Mouse (Mus musculus) spleen, embryonic (tissue): ENCODE data around the gene Trim33.

Experiments used
- CTCF ChIA-PET: fragments of 350-600 bp; sonication (Branson Sonifier 250); formaldehyde crosslinking; loops from one replicate; lab custom pipeline; 2022; lab: Charles Lee

The Trim33 gene

DNA sequence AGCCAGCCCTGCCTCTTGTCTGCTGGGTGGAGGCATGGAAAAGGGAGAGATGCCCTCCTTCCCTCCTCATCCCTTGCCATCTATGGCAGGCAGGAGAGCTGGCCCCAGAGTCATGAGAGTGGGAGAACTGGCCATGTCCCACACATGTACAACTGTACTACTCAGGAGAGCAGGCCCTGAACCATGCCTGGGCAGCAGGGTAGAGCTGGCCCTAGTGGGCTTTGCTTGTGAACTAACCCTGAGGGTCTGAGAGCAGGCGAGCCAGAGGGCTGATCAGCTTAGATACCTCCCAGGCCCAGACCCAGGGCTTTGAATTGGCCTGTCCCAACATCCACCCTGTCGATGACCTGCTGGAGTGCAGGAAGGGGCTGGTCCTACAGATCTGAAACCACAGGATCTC lies 115.0 kb downstream of the Trim33 start:
- CTCF ChIA-PET, result no interaction called here

DNA sequence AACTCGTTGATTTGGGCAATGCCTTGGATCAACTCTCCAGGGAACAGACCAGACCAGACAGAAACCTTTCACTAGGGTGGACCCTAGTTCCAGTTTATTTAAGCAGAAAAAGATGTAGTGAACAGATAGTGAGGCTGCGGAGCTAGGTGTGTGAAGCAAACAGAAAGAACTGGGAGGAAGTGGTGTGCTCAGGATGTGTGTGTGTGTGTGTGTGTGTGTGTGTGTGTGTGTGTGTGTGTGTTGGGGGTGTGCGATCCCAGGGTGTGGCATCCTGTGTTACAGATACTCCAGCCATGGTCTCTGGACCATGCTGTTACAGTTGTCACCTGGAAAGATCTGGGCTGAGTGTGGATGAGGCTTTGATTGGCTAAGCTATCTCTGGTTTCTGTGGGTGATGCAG lies 118.4 kb downstream of the Trim33 start:
- CTCF ChIA-PET, result interaction anchor here (0.7 kb wide), 2 partner anchors 11 to 107 kb away, joined by 4 read pairs; no protein-coding TSS in a partner anchor

GRCm38 (mm10) chr3:103400807-103401206 lies 121.7 kb downstream of the Trim33 start:
- CTCF ChIA-PET, result no interaction called here

- CTCF ChIA-PET, result no interaction called here
These were observed 122.4 kb downstream of the Trim33 start for GRCm38 (mm10) chr3:103401342-103402098.

DNA sequence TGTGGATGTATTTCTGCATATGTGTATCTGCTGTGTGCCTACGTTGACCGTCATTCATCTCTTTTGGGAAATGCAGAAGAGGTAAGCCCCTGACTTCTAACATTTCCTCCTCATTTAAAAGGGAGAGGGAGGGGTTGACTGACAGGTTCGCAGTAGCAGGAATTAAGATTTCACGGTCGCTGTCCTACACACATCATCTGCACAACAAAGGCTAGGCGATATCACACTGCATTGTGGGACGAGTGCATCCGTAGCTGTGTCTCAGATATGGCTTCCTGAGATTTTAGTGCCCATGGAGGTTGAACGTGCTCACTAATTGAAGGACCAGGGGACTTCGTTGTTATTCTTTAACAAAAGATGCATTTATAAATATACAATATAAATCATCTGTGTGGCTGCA lies 123.1 kb downstream of the Trim33 start:
- CTCF ChIA-PET, result no interaction called here

GRCm38 (mm10) chr3:103405135-103405534 lies 126.0 kb downstream of the Trim33 start:
- CTCF ChIA-PET, result no interaction called here

DNA sequence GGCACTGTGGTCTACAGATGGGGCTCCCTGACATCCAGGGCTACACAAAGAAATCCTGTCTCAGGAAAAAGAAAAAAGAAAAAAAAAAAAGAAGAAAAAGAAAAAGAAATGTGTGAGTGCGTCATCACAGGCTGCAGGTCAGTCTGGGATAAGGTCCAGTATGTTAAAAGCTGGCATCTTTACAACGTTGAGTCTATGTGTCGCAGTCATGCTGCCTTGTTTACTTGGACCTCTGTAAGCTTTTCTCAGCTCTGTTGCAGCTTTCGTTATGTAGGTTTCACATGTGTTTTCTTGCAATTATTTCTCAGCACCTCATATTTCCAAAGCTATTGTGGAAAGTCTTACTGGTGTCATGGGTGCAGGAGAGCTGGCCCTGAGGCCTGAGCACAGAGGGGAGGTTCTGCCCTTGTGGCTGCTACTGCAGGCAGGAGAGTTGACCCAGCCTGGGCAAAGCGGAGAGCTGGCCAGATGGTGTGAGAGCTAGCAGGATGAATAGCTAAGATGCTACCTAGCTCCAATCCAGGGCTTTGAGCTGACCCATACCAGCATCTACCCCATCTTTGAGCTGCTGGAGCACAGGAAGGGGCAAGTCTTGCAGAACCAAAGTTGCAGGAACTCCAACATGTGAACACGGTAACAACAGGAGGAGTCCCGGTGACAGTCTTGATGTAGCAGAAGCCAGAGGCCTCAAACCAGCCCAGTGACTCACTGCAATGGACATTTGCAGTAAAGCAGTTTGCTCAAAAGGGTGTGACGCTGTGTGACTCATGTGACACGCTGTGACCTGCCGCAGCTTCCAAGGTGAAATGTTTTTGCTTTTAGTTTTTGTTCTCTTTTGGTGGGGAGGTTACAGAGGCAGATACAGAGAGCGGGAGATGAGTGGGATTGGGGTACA lies 127.0 kb downstream of the Trim33 start:
- CTCF ChIA-PET, result no interaction called here
